Mouse (Mus musculus): ENCODE measurements around the gene 1700001P01Rik. TPM values are rescaled to one million over a fixed set of nuclear protein-coding genes. Genes with fewer than 3 reads are reported as not detected.
"Not testable (repeated sequence)": the region's sequence is repeated elsewhere in the genome, so short reads cannot be mapped to it uniquely, and the experiment has no call there.

Gene 1700001P01Rik
- total and polyA plus RNA-seq, 2 experiments from 2014 or later, result not detected

GRCm38 (mm10) chr11:97740190-97740589, 35.5 kb downstream of the 1700001P01Rik start:
- H3K4me2 ChIP-seq (ENCODE audit: low read depth, low read length, poor library complexity, severe bottlenecking), result no peak overlapping the region
- DNase-seq (ENCODE audit: low spot score), result no peak
- ATAC-seq (ENCODE audit: low FRiP score), result no peak
- H3K9me3 ChIP-seq (ENCODE audit: low read length), result no peaks in the 10 kb centered on the region
- H3K4me1 ChIP-seq (ENCODE audit: insufficient read depth, low read length), result peaks cover 17% of the 10 kb centered on the region
- H3K4me3 ChIP-seq (ENCODE audit: low read depth, low read length), result no peak overlapping the region
- no peaks in the 10 kb centered on the region for H3K36me3 ChIP-seq (ENCODE audit: insufficient read depth, low read length)
- no peak overlapping the region for H3K9ac ChIP-seq (replicated peaks; ENCODE audit: low read length, poor library complexity, severe bottlenecking)
- no peaks in the 10 kb centered on the region for H3K27me3 ChIP-seq (ENCODE audit: insufficient read depth, low read length)
- TF ChIP-seq CTCF (IDR thresholded peaks at IDR 0.05), result no peak
- 32% methylated on average over 7 of the region's 7 CpGs for WGBS
- no peak overlapping the region for H3K27ac ChIP-seq (ENCODE audit: low read depth, low read length)

GRCm38 (mm10) chr11:97739155-97739554, 36.6 kb downstream of the 1700001P01Rik start:
- no peak for DNase-seq (ENCODE audit: low spot score)
- 87% methylated on average over 3 of the region's 3 CpGs for WGBS
- H3K9ac ChIP-seq (replicated peaks; ENCODE audit: low read length, poor library complexity, severe bottlenecking), result no peak overlapping the region
- H3K27me3 ChIP-seq (ENCODE audit: insufficient read depth, low read length), result no peaks in the 10 kb centered on the region
- no peak overlapping the region for H3K27ac ChIP-seq (ENCODE audit: low read depth, low read length)
- no peak overlapping the region for H3K4me2 ChIP-seq (ENCODE audit: low read depth, low read length, poor library complexity, severe bottlenecking)
- H3K9me3 ChIP-seq (ENCODE audit: low read length), result no peaks in the 10 kb centered on the region
- peak; percentile 34 for TF ChIP-seq CTCF (IDR thresholded peaks at IDR 0.05)
- peaks cover 17% of the 10 kb centered on the region for H3K4me1 ChIP-seq (ENCODE audit: insufficient read depth, low read length)
- H3K4me3 ChIP-seq (ENCODE audit: low read depth, low read length), result no peak overlapping the region
- no peak for ATAC-seq (ENCODE audit: low FRiP score)
- no peaks in the 10 kb centered on the region for H3K36me3 ChIP-seq (ENCODE audit: insufficient read depth, low read length)

GRCm38 (mm10) chr11:97738703-97739102, 37.0 kb downstream of the 1700001P01Rik start:
- no peak overlapping the region for H3K9ac ChIP-seq (replicated peaks; ENCODE audit: low read length, poor library complexity, severe bottlenecking)
- no peak overlapping the region for H3K4me3 ChIP-seq (ENCODE audit: low read depth, low read length)
- H3K27me3 ChIP-seq (ENCODE audit: insufficient read depth, low read length), result no peaks in the 10 kb centered on the region
- 68% methylated on average over 6 of the region's 6 CpGs for WGBS
- no peak for ATAC-seq (ENCODE audit: low FRiP score)
- no peak for DNase-seq (ENCODE audit: low spot score)
- no peak overlapping the region for H3K27ac ChIP-seq (ENCODE audit: low read depth, low read length)
- no peaks in the 10 kb centered on the region for H3K36me3 ChIP-seq (ENCODE audit: insufficient read depth, low read length)
- peaks cover 17% of the 10 kb centered on the region for H3K4me1 ChIP-seq (ENCODE audit: insufficient read depth, low read length)
- no peaks in the 10 kb centered on the region for H3K9me3 ChIP-seq (ENCODE audit: low read length)
- peak; percentile 56 for TF ChIP-seq CTCF (IDR thresholded peaks at IDR 0.05)
- H3K4me2 ChIP-seq (ENCODE audit: low read depth, low read length, poor library complexity, severe bottlenecking), result no peak overlapping the region

GRCm38 (mm10) chr11:97737600-97737999, 38.1 kb downstream of the 1700001P01Rik start:
- Histone ChIP-seq H3K9me3 (ENCODE audit: low read length) (no peaks in the 10 kb centered on the region), H3K36me3 (ENCODE audit: insufficient read depth, low read length) (no peaks in the 10 kb centered on the region; the same call in 1 of the 2 replicates), H3K4me3 (ENCODE audit: low read depth, low read length) (no peak overlapping the region), H3K4me2 (ENCODE audit: low read depth, low read length, poor library complexity, severe bottlenecking) (no peak overlapping the region), H3K4me1 (ENCODE audit: insufficient read depth, low read length) (peaks cover 6% of the 10 kb centered on the region), H3K27me3 (ENCODE audit: insufficient read depth, low read length) (no peaks in the 10 kb centered on the region), H3K27ac (ENCODE audit: low read depth, low read length) (no peak overlapping the region), H3K9ac (replicated peaks; ENCODE audit: low read length, poor library complexity, severe bottlenecking) (no peak overlapping the region)
- TF ChIP-seq CTCF (IDR thresholded peaks at IDR 0.05), result no peak
- 57% methylated on average over 4 of the region's 4 CpGs for WGBS
- ATAC-seq (ENCODE audit: low FRiP score) (no peak), DNase-seq (ENCODE audit: low spot score) (no peak)

GRCm38 (mm10) chr11:97736645-97737044, 39.1 kb downstream of the 1700001P01Rik start:
- no peak for ATAC-seq (ENCODE audit: low FRiP score)
- no peak for DNase-seq (ENCODE audit: low spot score)
- Histone ChIP-seq H3K27ac (ENCODE audit: low read depth, low read length) (no peak overlapping the region), H3K4me2 (ENCODE audit: low read depth, low read length, poor library complexity, severe bottlenecking) (no peak overlapping the region), H3K4me3 (ENCODE audit: low read depth, low read length) (no peak overlapping the region), H3K9me3 (ENCODE audit: low read length) (no peaks in the 10 kb centered on the region), H3K4me1 (ENCODE audit: insufficient read depth, low read length) (no peaks in the 10 kb centered on the region; the same call in 1 of the 2 replicates), H3K9ac (replicated peaks; ENCODE audit: low read length, poor library complexity, severe bottlenecking) (no peak overlapping the region), H3K27me3 (ENCODE audit: insufficient read depth, low read length) (no peaks in the 10 kb centered on the region), H3K36me3 (ENCODE audit: insufficient read depth, low read length) (peaks cover 6% of the 10 kb centered on the region)
- TF ChIP-seq CTCF (IDR thresholded peaks at IDR 0.05), result no peak
- WGBS, result 86% methylated on average over 5 of the region's 5 CpGs

- H3K36me3 ChIP-seq (ENCODE audit: insufficient read depth, low read length), result peaks cover 18% of the 10 kb centered on the region
- H3K4me2 ChIP-seq (ENCODE audit: low read depth, low read length, poor library complexity, severe bottlenecking); H3K9ac ChIP-seq (replicated peaks; ENCODE audit: low read length, poor library complexity, severe bottlenecking); H3K4me1 ChIP-seq (ENCODE audit: insufficient read depth, low read length); H3K27ac ChIP-seq (ENCODE audit: low read depth, low read length); H3K4me3 ChIP-seq (ENCODE audit: low read depth, low read length); DNase-seq (ENCODE audit: low spot score); ATAC-seq (ENCODE audit: low FRiP score); H3K27me3 ChIP-seq (ENCODE audit: insufficient read depth, low read length); H3K9me3 ChIP-seq (ENCODE audit: low read length): not testable (repeated sequence)
- 86% methylated on average over 5 of the region's 5 CpGs for WGBS
Observed at GRCm38 (mm10) chr11:97734810-97735209, 40.9 kb downstream of the 1700001P01Rik start.
